Mouse (Mus musculus) NIH3T3 (cell line): ENCODE measurements around the gene Paqr9.

Experiments used
- DNase-seq: peaks from one replicate; pipeline ENCODE4 v3.0.0-alpha.2; 2012; ENCODE audit warnings: low read depth

Gene Paqr9

DNA sequence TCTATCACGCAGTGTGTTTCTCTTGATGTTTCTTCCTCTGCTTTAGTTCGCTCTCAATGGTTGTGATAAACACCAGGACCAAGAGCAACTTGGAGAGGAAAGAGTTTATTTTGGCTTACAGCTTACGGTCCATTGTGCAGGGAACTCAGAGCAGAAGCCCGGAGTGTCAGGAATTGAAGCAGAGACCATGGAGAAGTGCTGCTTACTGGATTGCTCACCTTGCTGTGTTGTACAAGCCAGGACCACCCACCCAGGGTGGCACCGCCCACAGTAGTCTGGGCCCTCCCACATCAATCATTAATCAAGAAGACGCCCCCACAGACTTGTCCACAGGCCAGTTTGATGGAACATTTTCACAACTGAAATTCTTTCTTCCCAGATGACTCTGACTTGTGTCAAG is 18.0 kb downstream of the Paqr9 start:
- DNase-seq, result no peak

DNA sequence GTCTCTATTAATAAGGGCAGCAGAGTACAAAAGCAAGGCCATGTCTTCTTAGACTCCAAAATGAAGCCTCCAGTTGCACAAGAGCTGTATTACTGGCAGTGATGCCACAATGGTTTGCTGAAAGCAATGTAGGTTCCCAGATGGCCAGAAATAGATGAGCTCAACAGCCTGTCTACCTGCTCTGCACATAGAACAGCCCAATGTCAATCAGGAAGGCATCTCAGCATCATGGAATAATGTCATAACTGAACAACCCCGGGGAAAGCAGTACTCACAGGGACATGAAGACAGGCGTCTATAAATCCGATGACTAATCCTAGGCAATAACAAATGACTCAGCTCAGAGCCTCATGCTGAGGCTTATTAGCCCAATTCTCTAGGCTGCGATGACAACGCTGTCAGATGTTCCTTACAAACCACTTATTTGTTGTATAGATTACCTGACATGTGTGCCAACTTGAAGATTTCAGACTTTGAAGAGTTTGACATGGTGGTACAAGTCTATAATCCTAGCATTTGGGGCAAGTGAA is 19.0 kb downstream of the Paqr9 start:
- peak; percentile 13 for DNase-seq

DNA sequence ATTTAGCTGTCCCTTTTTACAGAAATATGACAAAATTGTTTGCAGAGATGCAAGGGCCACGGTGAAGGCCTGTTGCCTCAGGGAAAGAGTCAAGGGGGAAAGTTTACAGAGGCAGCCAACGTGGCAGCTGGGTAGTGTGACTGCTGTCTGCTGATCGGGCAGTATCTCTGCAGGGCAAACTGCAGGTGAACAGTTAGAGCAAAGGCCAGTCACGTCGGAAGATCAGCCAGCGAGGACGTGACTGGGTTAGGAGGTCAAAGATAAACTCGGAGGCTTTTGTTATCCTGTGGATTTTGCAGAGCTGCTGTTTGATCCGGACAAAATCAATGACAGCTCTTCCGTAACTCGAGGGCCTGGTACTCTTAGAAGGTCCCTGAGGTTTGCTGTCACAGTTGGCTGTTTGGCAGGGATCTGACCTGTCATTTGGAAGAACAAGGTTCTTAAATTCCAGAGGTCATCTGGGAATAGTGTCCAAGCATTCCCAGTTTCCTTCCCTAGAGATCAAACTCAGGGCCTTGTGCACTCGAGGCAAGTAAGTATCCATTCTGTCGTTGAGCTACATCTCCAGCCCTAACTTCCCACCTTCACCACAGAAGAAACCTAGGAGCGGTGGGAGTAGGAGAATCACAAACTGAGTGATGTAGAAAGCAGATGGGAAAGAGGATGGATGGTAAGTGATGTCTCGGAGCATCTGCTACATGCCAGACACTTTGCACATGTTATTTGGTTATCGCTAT is 21.7 kb downstream of the Paqr9 start:
- DNase-seq, result no peak

DNA sequence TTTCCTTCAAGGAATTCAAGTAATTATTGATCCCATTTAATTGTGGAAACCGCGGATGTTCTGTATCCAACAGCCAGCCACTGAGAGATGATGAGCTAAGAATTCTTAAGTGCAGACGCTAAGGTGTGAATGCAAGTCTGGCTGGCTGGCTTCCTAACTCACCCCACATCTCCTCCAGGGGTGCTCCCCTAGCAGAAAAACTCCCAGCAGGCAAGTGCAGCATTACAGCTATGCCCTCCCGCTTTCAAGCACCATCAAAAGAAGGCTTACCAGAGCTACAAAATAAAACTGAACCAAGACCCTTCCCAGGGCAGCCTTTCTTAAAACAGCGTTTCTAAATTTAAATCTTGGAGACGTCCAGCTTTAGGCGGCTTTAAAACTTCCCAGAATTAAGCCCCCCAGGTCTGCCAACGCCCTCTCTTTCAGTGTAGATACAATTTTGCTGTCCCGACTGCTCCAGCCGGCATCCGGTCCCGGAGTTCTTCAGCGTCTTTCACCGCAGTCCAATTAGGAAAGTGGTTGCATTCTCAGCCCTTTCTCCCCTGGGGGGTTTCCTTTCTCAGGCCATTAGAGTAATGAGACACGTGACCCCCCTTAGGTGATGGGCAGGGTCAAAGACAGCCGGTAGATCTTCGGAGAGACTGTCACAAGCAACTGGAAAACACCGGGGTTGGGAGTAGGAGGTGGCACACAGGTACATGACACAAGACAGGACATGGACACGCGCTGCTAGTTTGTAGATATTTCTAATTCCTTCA is 22.5 kb downstream of the Paqr9 start:
- DNase-seq, result no peak

DNA sequence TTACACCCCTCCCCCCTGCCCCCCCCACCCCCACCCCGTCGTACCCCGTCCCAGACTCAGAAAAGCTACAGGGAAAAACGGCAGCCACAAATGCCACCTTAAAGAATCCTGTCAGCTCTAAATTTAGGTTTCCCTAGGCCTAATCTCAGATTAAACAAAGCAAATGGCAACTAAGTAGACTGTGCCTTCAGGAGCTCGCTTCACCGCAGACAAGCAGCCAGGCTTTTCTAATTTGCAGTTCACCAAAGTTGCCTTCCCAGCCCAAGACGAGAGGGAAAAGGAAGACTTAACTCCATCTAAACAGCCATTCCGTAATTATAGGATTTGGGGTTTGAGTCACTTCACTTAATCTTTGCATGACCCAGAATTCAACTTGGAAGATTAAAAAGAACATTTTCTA is 23.1 kb downstream of the Paqr9 start:
- no peak for DNase-seq

DNA sequence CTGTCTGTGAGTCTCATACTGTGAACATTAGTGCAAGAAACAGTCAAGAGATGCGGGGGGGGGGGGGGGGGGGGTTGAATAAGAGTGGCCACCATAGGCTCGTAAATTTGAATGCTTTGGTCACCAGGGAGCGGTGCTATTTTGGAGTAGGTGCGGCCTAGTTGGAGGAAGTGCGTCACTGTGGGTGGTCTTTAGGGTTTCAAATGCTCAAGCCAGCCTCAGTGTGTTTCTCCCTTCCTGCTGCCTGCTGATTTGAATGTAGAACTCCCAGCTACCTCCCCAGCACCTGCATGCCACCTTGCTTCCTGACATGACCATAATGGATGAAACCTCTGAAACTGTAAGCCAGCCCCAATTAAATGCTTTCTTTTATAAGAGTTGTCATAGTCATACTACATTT is 26.6 kb downstream of the Paqr9 start:
- DNase-seq, result no peak

DNA sequence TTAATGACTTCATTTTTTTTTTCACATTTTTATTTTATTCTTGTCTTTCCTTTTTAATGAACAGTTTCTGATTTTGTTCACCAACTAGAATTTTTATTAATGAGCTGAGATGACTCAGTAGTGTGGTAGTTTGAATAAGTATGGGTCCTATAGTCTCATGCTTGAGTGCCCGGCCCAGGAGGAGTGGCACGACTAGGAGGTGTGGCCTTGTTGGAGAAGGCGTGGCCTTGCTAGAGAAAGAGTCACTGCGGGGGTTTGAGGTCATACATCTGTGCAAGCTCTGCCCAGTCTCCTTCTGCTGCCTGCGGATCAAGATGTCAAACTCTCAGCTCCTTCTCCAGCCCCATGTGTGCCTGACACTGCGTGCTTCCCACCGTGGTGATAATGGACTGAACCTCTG is 28.6 kb downstream of the Paqr9 start:
- DNase-seq, result no peak

DNA sequence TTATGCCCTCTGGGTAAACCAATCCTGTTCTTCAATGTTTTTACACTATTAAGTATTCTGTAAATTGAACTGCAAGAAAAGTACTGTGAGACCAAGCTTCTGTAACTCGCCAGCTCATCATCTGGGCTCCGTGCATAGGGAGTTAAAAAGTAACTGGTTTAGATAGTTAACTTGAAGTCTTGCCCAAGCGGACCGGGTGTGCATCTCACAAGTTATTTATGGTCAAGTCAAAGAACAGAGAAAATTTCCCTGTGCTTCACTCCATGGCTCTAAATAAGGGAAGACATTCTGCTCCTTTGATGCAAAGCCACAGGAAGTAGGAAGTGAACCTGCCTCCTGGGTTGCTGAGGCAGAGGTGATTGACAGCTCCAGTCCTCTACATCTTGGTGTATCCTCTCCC is 34.8 kb downstream of the Paqr9 start:
- DNase-seq, result no peak

DNA sequence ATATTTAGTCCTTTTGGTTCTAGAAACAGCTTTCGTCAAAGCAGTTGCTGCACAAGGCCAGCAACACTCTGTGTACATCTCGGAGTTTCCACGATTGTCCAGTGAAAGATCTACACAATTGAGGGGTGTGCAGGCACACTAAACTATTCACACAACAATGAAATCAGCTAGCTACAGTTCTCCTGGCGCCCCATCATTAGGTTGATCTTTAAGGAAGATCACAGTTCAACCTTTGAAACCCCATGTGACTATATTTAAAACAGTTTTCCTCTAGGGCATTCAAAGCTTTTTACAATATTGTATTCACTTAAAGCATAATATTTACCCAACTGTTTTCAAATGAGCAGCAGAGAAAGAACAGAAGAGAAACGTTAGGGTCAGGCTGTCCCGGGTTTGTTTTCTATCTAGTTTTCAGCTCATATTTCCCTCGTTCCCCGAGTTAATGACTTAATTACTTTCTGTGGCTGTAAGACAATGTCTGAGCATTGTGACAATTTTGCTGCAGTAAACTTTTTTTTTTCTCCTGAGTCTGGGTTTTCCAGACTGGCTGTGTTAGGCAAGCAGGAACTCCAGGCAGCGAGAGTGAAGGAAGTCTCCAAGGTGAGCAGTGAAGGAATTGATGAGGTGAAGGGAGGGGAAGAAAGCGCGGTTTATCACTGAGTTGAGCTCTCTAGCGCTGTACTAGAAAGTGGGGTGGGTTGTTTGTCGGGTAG is 38.2 kb downstream of the Paqr9 start:
- DNase-seq, result no peak

DNA sequence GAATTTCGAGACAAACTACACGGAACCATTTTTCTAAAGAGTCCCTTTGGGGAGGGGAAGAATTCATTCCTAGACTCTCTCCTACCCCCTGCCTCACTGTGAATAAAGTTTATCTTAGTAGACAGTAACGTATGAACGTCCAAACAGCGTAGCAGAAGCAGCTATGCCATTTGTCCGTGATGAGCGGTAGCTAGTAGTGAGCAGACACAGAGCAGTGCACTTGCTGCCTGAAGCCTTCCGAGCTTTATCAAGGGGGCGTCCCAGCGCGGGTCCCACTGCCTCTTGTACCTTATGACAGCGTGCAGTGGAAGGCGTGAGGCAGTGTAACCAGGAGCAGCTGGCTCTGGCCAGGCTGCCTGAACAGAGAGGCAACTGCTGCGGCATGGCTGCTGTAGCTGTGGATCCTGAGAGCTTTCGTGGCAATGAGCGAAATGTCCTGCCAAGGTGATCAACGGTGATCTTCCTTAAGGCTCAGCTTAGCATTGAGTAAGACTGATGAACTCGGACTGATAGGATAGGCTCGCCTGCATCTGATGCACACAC is 38.8 kb downstream of the Paqr9 start:
- DNase-seq, result no peak

DNA sequence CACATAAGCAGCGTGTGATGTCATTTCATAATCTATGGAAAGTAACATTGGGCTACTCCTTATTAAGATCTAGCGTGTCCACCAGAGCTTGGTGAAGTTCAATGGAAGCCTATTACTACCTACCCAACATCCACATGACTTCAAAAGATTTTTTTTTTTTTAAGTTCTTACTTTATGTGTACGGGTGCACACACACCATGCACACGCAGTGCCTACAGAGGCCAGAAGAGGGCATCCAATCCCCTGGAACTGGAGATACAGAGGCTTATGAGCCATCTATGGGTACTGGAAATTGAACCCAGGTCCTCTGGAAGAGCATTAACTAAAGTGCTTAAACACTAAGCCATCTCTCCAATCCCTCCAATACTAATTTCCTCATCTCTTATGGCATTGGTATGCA is 39.9 kb downstream of the Paqr9 start:
- DNase-seq, result no peak

DNA sequence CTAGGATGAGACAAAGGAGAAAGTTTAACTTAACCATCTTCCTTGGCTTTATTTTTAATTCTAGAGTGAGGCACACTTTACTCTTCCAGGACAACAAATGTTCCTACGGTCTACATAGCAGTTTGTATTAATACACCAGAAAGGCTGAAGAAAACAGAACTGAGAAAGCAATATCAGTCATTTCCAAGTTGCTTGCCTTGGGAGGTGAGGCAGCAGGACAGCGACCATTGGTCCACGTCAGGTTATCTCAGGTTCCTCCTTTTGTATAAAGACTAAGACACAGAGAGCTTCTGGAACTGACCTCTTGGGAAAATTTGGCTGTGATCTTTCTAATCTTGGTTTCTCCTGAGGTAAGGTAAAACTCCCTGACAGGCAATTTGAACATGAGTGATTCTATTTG is 43.4 kb downstream of the Paqr9 start:
- DNase-seq, result no peak

DNA sequence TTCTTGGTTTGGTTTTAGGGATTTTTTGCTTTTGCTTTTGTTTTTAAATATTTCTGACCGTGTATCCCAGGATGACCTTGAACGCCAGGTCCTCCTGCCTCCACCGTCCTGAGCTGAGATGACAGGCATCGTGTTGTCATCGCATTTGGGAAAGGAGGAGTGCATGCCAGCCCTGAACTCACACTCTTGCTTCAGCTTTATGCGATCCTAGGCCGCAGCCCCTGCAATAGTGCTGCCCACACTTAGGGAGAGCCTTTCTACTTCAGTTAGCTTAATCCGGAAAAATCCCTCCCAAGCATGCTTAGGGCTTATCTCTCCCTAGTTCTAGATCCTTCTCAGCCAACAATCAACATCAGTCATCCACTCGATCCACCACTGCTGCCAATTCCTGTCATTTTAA is 43.9 kb downstream of the Paqr9 start:
- DNase-seq, result no peak

DNA sequence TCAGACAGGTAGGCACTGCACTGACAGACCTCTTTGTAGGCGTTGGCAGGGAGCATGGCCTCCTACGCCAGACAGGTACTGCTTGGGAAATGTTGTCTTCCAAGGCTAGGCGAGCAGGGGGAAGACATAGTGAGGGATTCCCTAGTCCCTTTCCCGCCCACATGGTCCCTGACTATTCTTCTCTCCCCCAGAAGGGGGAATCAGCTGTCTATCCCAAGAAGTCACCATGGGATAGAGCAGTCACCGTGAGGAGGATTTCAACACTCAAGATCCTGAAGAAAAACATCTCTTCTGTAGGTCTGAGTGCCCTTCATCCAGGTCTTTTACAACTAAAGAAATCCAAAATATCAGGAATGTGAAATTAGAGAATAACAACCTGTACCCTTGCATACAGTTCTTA is 47.7 kb downstream of the Paqr9 start:
- no peak for DNase-seq

DNA sequence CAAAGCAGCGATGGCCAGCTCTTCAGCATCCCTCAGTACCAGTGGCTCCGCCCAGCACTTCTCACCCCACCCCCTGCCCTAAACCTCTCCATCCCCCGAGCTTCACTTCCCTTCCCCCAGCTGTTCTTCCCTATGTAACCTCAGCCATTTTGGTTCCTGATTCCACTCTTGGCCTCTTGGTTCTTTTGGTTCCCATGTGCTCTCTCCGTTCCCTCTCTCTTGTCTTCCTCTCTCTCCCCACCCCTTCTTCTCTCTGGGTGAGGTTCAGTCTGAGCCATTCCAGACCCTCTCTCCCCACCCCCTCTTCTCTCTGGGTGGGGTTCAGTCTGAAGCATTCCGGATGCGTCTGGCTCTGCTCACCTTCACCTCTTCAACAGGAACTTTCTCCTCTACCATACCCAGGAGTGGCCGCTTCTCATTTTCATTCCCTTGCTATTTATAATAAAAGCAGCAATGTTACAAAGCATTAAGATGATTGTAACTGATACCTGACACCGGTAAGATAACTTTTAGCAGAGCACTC is 52.9 kb downstream of the Paqr9 start:
- no peak for DNase-seq

DNA sequence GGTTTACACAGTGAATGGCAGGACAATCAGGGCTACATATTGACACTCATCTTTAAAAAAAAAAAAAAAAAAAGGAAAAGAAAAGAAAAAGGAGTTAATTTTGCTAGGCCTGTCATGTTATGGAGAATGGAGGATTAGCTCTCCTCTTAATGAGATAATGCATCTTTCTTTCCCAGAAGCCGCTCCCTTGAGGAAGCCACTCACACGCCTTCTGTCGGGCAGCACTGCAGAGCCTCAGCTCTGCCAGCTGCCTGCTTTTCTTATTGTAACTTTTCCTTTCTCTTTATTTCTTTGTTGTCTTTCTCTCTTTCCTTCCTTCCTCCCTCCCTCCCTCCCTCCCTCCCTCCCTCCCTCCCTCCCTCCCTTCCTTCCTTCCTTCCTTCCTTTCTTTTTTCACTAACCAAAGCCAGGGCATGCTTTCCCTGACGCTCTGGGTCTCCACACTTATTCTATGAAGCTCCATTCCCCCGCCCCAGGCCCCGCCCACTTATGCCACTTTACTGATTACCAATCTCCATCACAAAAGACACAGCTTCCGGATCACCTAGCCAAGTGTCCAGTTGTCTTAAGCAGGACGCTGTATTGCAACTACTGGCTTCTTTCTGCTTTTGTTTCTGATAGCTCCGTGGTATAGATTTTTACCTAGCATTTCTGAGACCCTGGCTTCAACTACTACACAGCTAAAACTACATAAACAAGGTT is 54.1 kb downstream of the Paqr9 start:
- no peak for DNase-seq

DNA sequence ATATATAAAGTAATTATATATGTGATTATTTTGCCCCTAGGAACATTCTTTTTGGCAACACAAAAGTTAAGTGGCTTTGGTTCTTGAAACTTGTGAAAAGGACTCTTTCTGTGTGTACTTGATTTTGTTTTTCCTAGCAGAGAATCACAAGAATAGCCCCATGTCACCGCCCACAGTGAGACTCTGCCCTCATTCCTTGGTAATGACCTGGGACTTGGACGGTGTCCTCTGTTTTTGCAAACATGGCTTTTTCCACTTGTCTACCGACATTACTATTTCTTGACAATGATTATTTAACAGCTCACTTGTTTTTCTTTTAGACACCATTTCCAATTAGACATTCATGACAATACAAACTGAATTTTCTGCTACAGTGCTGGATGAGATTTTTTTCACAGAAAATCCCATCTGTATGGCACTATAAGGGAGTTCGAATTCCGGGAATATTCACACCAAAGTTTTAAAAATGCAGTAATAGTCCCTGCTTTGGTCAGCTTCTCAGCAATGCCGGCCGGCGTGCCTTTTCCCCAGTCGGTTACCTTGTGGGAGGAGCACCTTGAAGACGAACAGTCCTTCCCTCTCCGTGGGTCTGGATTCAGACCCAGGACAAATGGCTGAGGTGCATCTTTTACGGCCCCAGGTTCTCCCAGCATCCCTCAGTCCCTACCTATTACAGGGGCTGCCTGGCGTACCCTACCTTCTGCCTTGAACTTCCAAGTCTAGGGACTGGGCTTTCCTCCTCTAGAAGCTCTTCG is 55.6 kb downstream of the Paqr9 start:
- no peak for DNase-seq

DNA sequence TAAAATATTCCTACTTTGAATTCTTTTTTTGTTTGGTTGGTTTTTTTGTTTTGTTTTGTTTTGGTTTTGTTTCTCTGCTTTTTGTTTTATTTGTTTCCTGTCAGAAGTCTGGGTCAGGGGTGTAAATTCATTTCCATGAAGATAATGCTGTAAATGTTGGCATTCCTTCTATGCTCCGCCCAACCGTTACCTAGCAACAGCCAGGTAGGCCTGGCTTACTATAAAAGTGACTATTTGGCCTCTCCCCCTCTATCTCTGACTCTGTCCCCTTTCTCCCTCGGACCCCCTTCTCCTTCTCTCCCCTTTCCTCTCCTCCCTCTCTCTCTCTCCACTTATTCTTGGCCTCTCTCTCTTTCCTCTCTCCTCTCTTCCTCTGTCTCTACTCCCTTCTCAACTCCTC is 56.5 kb downstream of the Paqr9 start:
- DNase-seq, result no peak
